Mouse (Mus musculus): ENCODE measurements around the gene Keap1.
"Not testable (repeated sequence)": the region's sequence is repeated elsewhere in the genome, so short reads cannot be mapped to it uniquely, and the experiment has no call there.

The Keap1 gene

DNA sequence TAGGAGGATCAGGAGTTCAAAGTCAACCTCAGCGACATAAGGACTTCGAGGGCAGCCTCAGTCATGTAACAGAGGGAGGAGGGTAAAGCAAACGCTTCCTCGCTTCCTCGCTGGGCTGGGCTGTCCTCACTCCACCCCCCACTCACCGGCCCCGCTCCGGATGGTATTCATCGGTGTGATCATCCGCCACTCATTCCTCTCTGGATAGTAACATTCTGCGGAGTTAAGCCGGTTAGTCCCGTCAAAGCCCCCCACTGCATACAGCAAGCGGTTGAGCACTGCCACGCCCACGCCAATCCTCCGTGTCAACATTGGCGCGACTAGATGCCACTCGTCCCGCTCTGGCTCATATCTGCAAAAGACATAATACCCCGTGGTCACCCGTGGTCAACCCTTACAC is 7.6 kb downstream of the Keap1 start:
- no peak for DNase-seq (ENCODE audit: low spot score)

DNA sequence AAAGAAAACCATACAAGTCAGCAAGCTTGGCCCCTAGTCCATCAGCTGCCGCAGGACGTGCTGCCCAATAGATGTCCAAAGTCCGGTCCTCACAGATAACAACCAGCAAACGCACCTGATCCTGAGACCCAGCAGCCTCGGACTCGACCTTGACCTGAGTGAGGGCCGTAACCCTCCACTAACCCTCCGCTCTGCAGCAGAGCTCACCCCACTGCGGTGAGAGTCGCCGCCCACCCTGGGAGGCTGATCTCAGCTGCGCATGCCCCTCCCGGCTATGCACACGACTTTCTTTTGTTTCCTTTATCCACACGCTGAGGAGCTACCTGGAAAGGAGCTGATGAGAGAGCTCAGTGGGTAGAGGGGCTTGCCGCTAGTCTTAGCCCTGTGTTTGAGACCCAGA is 11.8 kb downstream of the Keap1 start:
- no peak for DNase-seq (ENCODE audit: low spot score)

DNA sequence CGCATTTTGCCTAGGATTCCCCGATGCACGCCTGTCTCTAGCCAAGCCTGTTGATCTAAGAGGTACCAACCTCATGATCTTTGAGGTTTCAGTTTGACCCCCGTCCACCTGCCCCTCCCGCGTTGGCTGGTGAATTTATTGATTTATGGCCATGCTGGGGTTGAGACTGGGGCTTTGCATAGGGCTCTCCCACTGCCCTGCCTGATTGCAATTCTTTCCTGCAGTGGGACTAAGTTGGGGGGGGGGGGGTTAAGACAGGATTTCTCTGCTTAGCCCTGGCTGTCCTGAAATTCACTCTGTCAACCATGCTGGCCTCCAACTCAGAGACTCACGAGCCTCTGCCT is 13.8 kb downstream of the Keap1 start:
- DNase-seq (ENCODE audit: low spot score): no peak

DNA sequence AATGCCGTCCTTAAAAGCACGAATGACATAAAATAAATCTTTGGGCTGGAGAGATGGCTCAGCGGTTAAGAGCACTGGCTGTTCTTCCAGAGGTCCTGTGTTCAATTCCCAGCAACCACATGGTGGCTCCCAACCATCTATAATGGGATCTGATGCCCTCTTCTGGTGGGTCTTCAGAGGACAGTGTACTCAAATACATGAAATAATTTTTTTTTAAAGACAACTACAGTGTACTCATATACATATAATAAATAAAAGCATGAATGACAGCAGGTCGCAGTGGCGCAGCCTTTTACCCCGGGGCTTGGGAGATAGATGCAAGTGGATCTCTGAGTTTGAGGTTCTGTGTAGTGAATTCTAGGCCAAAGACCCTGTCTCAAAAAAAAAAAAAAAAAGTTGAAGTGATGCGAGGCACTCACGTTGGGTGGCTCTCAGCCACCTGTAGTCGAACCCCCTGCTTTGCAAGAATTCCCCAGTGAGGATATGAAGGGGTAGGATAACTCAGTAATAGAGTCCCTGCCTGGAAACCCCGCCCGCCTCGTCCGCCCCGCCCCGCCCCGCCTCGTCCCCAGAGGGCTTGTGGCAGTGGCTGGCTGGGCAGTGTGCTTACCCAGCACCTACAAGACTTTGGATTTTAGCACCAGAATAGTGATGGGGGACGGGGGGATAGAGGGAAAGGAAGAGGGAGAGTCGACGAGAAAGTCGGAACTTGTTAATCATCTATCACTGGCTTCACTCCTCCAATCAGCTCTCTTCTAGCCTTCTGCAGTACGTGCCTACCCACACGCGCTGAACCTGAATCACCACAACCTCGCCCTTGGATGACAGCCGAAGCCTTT is 14.4 kb downstream of the Keap1 start:
- no peak for DNase-seq (ENCODE audit: low spot score)

DNA sequence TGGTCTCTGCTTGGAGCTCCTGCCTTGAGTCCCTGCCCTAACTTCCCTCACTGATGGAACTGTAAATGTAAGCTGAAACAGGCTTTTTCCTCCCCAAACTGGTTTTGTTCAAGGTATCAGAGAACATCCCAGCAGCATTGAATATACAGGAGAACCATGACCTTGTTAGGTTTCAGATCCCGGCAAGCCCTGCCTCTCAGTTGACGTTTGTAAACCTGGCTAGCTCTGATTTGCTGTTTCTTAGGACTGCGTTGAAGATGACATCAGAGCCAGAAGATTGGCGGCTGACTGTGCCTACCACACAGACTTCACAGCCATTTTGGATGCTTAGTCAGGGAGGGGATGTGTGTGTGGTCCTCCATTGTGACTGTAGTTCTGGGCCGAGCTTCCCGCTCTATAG is 15.3 kb downstream of the Keap1 start:
- DNase-seq (ENCODE audit: low spot score): no peak

DNA sequence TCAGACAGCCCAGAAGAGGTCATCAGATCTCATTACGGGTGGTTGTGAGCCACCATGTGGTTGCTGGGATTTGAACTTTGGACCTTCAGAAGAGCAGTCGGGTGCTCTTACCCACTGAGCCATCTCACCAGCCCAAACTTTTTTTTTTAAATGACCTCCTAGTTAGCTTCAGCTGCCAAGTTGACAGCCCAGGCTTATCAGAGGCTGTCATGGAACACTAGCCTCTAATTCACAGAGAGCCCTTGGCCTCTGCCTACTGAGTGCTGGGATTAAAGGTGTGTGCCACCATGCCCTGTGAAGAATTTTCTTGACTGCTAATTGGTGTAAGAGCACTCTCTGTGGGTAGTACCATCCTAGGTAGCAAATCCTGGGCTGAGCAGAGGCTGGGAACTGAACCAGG is 15.7 kb downstream of the Keap1 start:
- DNase-seq (ENCODE audit: low spot score): not testable (repeated sequence)

DNA sequence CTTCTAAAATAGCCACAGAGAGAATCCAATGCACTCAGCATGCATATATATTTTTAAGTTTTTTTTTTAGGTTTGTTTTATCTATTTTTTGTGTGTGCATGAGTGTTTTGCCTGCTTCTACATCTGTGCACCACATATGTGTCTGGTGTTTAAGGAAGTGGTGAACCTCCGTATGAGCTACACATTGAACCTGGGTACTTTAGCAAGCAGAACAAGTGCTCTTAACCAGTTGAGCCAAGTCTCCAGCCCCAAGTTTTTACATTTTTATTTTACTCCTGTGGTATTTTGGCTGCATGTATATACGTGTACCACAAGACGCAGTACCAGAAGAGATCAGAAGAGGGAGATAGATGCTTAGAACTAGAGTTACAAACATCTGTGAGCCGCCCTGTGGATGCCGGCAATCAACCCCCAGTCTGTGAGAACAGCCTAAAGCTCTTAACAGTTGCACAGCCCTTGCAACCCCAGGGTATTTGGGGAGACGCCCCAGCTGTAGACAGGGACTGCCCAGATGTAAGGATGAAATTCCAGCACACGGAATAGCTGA is 17.7 kb downstream of the Keap1 start:
- DNase-seq (ENCODE audit: low spot score): no peak

DNA sequence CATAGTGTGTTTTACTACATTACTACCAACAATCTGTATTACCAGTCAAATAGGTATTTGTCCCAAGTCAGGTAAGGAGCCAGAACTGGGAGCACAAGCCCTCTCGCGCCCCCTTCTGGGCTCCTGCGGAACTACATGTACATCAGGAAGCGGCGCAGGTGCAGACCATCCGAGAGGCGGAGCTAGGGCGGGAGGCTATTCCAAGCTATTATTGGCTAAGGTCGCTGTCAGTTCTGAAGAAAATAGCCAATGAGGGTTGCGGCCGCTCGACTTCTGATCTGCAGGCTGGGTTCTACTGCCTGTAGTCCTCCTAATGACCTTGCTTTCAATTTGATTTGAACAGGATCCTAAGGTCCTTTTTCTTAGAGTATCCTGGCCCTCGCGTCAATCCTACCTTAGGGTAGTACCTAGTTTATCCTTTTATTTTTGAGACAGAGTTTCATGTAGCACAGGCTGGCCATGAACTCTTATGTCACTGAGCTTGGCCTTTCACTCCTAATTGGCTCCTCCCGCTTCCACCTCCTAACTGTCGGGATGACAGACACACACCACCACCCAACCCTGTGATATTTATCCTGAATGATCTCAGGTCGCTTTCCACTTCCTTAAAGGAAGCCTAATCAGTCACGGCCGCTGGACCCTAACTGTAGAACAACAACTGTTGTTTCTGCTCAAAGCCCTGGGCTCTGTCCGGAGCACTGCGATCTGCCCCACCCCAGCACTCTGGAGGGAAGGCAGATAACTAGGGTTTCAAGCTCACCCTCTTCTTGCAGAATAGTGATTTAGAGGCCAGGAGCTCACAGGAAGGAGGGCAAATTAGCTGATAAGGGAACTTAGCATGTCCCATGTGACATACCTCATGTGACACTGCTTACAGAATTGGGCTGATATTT is 18.4 kb downstream of the Keap1 start:
- peak; percentile 68 for DNase-seq (ENCODE audit: low spot score)

DNA sequence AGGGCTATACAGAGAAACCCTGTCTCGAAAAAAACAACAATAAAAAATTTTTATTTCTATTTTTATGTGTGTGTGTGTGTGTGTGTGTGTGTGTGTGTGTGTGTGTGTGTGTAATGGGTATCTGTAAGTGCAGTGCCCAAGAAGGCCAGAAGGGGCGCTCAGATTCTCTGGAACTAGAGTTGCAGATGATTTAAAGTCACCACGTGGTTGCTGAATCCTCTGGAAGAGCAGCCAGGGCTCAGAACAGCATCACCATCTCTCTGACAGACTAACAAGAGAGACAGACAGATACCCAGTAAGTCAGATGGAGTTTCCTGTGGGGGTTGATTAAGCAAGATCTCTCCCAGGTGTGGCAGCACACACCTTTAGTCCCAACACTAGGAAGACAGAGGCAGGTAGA is 19.3 kb downstream of the Keap1 start:
- no peak for DNase-seq (ENCODE audit: low spot score)

DNA sequence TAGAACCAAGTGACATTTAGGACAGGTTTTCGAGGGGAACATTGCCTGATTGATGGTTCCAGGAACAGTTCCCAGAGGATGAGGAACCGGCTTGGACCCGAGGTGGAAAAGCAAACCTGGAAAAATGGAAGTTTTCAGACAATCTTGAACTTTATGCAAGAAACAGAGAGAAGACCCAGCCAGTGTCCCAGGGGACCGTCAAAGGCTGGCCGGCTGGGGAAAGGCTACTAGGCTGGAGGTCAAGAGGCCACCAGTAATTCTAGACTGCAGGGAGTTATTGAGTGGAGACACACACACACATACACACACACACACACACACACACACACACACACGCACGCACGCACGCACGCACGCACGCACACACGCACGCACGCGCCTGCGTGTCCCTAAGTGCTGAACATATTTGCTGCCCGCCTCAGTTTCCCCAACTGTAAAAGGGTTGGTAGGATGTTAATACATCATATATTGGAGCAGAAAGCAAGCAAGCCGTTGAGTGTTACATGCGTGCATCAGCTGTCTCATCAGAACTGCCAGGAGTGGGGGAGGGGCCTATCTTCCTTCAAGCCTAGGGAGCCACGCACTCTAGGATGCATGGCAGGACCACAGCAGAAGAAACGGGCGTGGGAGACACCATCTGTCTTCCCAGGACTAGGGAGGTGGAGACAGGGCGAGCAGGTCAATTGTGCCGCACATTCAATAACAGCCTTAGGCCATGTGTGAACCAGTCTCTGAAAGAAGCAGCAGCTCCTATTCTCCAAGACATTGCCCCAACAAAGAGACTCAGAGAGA is 22.9 kb downstream of the Keap1 start:
- no peak for DNase-seq (ENCODE audit: low spot score)

DNA sequence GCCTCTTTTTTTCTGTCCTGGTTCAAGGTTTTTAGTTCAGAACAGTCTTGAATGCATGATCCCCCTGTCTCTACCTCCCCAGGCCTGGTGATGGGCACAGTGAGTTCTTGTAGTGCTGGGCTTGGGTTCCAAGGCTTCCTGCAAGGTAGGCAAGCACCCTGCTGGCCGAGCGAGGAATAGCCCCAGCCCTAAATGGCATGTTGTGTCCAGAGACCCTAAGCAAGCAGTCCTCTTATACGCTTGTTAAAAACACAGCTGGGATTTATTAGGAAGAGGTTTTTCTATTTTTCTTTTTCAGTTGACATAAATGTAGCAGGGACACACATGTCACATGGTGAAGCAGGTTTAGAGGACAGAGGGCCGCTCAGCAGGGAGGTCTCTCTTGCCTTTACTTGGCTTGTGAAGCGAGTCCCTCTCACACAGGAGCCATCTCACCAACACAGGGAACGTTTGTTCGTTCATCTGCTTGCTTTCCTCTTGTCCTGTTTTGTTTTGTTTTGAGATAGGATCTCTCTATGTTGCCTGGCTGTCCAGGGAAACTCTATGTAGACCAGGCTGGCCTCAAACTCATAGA is 25.5 kb downstream of the Keap1 start:
- DNase-seq (ENCODE audit: low spot score): no peak

DNA sequence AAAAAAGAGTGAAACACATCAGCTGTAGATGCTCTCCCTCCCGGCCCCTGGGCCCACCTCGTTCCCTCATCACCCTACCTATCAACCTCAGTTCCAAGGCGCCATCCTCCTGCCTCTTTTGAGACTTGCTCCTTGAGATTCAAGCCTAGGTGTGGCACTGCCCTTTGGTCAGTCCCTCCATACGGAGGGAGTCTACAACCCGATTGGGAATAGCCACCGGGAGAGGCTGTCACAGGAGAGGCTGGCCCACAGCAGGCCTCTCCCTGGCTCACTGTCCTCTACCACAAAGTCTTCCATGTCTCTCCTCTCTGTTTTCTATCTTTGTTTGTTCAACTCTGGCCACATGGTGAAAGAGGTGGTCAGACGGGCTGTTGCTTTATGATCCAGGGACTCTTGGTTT is 27.5 kb downstream of the Keap1 start:
- no peak for DNase-seq (ENCODE audit: low spot score)

DNA sequence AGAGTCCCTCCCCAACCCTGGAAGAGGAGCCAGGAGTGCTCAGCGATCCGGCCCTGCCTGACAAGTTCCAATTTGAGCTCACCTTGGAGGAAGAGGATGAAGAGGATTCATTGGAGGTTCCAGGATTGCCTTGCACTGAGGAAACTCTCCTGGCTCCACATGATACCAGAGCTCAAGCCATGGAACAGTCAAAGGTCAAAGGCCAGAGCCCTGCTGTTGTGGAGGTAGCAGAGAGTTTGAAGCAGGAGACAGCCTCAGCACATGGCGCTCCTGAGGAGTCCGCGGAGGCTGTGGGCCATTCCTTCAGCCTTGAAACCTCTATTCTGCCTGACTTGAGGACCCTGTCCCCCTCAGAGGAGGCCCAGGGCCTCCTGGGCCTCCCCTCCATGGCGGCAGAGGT is 28.3 kb downstream of the Keap1 start:
- no peak for DNase-seq (ENCODE audit: low spot score)

DNA sequence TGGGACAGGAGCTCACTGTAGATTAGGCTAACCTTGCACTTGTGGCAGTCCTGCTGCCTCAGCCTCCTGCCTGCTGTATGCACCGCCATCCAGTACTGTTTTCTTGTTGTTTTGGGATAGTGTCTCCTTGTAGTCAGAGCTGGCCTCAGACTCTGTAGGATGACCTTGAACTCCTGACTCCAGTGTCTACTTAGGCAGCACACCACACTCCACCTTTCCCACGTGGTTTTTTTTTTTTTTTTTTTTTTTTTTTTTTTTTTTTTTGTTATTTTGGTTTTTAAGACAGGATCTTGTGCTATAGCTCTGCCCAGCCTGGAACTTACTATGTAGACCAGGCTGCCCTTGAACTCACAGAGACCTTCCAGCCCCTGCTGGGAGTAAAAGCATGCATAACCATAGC is 30.5 kb downstream of the Keap1 start:
- DNase-seq (ENCODE audit: low spot score): no peak

DNA sequence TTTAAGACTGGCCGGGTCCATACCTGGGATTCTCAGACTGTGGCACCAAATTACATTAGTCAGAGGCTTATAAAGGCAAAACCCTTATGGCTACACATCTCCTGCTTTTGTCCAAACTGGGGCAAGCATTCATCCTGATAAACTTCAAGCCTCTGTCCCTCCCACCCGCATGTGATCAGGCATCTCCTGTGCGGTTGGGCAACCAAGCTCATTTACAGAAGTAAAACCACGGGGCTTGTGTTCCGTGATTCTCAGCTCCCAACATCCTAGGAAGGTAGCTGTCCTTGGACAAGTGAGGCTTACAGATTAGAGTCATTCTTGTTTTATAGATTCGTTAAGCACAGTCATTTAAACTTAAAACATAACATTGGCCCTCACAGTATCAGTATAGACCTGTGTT is 32.3 kb downstream of the Keap1 start:
- no peak for DNase-seq (ENCODE audit: low spot score)

DNA sequence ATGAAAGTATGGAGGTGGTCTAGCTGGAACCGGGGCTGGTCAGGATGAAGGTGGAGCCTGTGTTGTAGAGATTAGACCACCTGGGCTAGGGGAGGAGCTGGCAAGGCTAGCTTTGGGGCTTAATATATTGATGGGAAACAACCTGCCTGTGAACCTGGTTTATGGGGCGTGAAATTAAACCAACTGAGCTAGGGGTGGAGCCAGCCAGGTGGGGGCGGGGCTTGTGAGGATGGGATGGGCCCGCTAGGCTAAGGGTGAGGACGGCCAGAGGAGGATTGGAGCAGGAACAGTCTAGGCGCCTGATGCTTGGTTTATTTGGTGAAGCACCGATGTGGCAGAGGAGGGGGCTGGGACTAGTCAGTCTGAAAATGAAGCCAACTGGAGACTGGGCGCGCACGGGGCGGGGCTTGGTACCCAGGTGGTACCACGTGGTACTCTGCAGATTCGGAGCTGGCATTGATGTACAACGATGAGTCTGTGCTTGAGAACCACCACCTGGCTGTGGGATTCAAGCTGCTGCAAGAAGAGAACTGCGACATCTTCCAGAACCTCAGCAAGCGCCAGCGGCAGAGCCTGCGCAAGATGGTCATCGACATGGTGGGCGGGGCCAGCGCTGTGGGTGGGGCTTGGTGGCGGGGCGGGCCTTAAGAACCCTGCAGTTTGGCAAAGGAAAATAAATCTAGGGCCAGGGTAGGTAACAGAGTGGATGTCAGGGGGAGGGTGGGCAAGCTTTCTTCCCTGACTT is 34.5 kb downstream of the Keap1 start:
- no peak for DNase-seq (ENCODE audit: low spot score)

DNA sequence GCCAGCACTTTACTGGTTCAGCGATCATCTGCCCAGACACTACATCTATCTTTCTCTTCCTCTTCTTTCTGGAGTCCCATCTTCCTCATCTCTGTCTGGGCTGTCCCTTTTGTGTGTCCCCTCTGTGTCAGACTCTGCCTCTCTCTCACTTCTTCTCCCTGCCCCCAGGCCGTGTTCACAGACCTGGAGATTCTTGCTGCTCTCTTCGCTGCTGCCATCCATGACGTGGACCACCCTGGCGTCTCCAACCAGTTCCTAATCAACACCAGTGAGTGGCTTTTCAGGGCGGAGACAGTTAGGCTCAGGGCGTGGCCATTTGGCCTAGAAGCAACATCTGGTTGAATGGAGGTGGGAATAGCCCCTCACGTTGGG is 35.0 kb downstream of the Keap1 start:
- no peak for DNase-seq (ENCODE audit: low spot score)

DNA sequence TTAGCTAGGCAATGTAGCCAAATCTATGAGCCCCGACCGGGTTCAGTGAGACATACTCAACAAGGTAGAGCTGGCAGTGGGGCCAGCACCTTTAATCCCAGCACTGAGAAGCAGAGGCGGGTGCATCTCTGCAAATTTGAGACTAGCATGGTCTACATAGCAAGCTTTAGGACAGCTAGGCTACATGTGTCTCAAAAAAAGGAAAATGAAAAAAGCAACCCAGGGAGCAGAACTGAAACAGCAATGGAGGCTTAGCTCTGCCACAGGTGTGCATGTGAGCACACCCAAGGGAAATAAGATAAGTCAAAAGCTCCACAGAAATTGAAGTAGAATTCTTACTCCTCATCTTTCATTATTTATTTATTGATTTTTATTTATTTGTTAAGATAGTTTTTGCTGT is 40.2 kb downstream of the Keap1 start:
- DNase-seq (ENCODE audit: low spot score): no peak

DNA sequence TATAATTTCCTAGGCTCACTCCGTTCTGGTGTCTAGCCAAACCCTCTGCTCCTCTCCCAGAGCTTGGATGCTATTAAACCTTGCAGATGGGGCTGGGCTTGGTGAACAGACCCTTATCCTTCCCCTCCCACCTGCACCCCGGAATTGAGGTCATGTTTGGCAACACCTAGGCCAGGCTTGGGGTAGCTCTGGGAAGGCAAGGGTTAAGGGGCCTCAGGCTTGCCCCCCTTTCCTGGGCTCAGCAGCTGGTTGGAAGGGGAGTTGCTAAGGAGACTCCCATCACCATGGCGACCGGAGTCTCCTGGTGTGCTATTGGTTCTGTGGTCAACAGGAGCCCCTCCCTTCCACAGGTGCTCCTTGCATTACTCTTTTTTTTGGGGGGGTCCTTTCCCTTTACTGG is 41.2 kb downstream of the Keap1 start:
- DNase-seq (ENCODE audit: low spot score): no peak

DNA sequence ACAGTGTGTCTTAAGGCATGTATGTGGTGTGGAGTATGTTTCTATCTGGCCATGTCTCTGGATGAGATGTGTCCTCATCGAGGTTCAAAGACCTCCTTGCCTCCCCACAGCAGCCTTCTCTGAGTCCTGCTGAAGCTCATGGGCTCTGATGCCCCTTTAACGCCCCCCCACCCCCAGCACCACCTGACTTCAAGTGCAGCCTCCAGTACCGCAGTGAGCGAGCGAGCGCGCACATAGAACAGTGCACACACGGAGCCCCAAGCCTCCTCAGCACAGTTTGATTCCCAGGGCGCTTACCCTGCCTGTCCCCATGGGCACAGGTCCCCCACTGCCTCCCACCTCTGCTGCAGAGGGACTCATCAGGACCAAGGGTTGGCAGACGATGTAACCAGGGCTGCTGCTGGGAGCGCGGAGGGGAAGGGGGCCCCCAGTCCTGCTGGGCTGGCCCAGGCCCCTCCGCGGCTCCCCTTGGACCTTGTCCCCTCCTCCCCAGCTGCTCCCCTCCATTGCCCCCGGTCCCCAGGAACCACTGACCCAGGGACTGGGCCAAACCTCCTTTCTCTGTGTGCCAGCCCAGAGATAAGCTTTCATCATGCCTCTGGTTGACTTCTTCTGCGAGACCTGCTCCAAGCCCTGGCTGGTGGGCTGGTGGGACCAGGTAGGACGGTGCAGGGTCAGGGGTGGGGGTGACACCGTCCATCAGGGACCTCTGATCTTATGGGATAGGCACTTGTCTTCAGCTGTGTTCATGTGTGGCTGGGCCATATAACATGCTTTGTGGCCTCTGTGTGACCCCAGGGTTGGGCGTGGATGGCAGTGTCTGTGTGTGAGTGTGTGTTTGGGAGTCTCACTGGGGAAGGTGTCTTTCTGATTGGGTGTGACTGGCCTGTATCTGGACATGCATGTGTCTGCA is 42.4 kb downstream of the Keap1 start:
- no peak for DNase-seq (ENCODE audit: low spot score)
